Mouse (Mus musculus) spleen, postnatal 4 days (tissue): Measurements from ENCODE around the gene Camta1.
"Not testable (repeated sequence)": the region's sequence is repeated elsewhere in the genome, so short reads cannot be mapped to it uniquely, and the experiment has no call there.

Experiments
- DNase-seq, 2 experiments: peaks; one replicate each; pipeline ENCODE4 v3.0.0; 2022; ENCODE audit warnings: low spot score in 2 of 2

Gene Camta1

GRCm38 (mm10) chr4:150927789-150928188, 933.9 kb downstream of the Camta1 start:
- DNase-seq = no peak

GRCm38 (mm10) chr4:150926924-150927705, 934.6 kb downstream of the Camta1 start:
- no peak for DNase-seq

- no peak for DNase-seq
Measured at GRCm38 (mm10) chr4:150925923-150926322, 935.8 kb downstream of the Camta1 start.

DNA sequence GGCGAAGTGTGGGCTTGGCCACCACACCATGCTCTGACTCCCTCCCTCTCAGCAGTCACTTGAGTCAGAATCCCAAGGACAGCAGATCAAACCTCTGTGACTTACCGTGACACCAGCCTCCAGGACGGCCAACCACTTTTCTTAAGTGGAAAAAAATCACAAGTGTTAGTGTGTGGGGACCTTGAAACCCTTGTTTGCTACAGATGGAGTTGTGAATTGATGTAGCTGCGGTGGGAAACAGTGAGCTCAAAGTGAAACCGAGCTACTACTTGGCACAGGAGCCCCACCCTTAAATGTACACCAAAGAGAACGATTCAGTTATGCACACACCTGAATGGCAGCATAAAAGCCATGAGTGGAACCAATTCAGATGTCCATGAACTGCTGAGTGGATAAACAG, 936.7 kb downstream of the Camta1 start:
- no peak for DNase-seq

GRCm38 (mm10) chr4:150924308-150924707, 937.4 kb downstream of the Camta1 start:
- DNase-seq = no peak

DNA sequence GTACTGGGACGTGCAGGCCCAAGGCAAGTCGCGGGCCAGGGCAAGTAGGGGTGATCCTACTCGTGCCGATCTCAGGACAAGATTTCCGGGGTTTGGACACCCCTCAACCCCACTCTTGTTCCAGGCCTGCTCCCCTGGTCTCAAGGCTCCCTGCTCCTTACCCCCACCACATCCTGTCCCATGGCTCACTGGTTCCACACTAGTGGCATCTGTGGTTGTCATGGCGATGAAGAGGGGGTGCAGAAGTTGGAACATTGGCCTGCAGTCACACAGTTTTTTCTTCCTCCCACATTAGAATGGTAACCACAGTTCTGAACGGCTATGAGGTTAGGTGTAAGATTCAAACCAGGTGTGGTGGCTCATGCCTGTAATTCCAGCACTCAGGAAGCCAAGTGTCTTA, 940.5 kb downstream of the Camta1 start:
- DNase-seq = no peak

DNA sequence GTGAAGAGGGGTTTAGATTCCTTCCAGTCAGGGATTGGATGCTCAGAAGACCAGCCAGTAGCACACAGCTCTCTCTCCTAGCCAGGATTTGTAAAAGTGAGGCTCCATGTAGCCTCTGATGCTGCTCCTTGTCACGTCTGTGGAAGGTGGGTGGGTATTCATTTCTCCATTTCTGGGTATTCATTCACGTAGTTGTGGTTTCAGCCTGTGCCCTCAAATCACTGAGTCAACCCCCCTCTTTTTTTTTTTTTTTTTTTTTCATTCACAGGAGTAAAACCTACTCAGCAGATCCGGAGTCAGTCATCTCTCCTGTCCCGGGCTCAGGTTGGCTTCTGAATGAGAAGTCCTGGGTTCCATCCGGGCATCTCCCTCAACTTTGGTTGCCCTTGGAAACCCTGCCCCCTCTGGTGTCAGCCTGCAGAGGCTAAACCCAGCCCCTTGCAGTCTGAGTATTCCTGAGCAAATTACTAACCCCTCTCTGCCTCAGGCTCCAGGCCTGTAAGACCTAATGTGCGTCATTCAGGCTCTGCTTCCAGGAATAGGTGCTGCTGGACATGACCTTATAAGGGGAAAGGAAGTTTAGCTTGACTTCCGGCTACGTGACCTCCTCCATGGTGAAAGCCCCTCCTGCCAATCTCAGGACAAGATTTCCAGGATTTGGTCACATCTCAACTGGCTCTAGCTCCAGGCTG, 944.2 kb downstream of the Camta1 start:
- no peak for DNase-seq

GRCm38 (mm10) chr4:150915181-150915906, 946.3 kb downstream of the Camta1 start:
- DNase-seq = no peak

DNA sequence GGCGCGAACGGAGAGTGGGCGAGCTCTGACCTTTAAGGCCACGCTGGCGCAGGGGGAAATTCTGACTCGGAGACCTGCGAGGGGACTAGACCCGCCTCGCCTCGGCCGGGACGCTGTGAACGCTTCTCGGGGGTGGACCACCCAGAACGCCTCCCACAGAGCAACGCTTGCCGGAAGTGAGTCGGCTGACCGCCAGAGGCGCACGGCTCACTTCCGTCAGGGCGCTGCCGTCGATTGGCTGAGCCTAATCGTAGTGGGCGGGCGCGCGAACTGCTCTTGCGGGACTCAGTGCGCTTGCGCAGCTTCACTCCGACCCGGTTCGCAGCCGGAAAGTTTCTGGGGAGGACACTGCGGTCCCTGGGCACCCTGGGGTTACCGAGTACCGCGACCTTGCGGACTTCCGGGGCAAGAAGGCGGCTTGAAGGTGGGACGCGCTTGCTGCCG, 947.4 kb downstream of the Camta1 start, which contains the start of the genes Park7 and Tnfrsf9:
Gene Park7 (minus strand): TSS at position 148 of the 444 bp plus-strand sequence.
Gene Tnfrsf9 (plus strand): TSS at position 273 of the 444 bp plus-strand sequence.
- peak; percentile 96 to 98 for DNase-seq

DNA sequence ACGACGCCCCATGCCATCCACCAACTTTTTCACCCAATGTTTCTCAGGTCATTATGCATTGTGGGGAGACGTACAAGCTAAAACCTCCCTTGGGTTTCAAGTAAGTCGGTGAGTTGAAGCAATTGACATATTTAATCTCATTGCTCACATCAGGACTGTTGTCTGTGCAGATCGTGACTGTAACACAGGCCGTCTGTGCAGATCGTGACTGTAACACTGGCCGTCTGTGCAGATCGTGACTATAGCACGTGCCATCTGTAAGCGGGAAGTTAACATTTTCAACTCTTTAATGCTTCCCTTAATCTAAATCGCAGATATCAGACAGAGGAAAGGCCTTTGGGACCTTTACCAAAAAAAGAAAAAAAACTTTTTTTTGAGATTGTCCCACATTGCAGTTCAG, 947.9 kb downstream of the Camta1 start:
- no peak for DNase-seq

GRCm38 (mm10) chr4:150910164-150910951, 951.3 kb downstream of the Camta1 start:
- peak in 1 of 2 experiments; percentile 34 for DNase-seq

DNA sequence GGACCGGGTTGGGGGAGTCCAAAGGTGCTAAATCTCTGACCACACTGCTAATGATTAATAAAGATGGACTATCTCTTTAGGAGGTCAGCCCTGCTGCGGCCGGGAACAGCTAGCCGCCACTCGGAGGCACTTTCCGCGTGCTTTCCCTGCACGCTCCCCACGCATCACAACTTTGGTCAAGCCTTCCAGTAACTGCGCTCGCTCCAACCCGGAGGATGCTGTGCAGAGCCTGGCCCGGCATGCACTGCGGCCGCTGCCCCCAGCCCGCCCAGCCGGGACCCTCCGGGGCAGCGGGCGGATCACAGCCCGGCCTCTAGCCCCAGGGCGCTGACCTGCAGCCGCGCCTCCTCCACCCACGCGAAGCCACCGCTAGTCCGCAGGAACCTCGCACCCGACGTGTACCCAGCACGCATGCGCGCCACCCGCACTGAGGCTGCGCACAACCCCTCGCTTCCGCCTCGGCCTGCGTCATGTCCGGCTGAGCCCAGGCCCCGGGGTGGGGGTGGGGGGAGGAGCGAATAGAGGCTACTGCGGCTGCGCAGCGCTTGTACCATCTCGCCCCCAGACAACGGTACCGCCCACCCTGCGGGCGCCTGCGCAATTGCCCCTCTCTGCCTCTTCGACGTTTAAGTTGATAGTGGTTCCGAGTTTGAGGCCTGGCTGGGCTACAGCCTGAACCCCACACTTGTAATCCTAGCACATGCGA, 952.1 kb downstream of the Camta1 start:
- peak; percentile 98 to 99 for DNase-seq

- not testable (repeated sequence) for DNase-seq
Measured at GRCm38 (mm10) chr4:150908512-150908911, 953.2 kb downstream of the Camta1 start.

DNA sequence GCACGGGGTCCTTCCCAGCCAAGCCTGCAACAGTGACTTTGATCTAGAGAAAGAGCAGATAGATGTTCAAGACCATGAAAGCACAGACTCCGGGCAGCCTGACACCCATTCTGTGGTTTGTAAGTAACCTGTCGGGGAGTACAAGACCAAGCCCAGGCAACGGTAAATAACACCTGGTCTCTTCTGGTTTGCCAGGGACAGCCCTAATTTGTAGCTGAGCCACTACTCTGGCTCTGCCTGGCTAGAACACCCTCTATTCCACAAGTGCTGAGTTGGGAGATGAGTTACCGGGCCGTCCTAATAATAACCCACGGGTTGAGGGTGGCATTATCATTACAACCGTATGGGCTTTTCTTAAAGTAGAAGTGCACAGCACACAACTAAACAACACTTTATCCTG, 954.6 kb downstream of the Camta1 start:
- no peak for DNase-seq

DNA sequence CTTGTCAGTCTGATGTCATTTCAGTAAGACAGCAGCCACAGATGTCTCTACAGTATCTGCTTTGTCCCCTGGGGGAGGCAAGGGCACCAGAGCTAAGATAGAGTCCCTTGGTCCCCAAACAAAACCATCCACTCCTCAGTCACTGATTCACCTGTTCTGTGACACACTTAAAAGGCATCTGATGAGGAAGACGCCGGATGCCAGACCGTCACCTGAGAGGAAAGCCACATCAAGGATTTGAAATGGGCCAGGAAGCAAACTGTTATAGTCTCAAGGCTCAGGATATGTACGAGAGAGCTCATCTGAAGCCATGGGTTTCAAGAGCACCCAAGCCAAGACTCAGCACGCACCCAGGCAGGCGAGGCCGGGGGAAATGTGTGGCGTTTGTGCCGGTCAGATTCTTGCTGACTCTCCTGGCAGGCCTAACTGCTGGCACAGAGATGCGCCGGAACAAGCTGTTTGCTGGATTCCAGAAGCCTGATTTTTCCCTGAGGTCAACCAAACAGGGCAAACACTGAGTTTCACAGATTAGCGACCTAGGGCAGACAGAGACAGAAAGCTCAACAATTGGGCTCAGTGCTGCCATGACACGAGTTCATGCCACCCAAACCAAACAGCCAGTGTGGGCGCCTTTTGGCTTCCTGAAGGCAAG, 958.5 kb downstream of the Camta1 start:
- no peak for DNase-seq

DNA sequence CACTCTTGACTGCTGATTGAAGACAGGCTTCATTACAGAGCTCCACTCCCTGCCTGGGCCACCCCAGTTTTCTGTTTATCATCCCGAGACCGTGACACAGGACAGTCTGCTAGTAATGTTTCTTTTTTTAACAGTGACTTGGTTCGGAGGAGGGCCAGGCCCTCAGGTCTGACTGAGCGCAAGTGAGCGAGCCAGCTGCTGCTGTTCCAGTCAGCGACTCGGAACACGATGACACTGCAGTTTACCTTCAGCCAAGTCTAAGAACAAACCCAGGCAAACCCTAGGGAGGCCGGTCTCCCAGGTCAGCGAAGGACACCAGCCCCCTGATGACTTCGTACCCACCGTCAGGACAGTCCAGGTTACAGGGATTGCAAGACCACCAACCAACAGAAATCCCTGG, 959.6 kb downstream of the Camta1 start:
- DNase-seq = no peak

GRCm38 (mm10) chr4:150901651-150902050, 960.0 kb downstream of the Camta1 start:
- DNase-seq = peak; percentile 72 to 91

- no peak for DNase-seq
Measured at GRCm38 (mm10) chr4:150900486-150900885, 961.2 kb downstream of the Camta1 start.

GRCm38 (mm10) chr4:150898716-150899365, 962.8 kb downstream of the Camta1 start:
- DNase-seq = peak; percentile 67 to 83
